In genomic region chr13:51823822-51824495, GRCm38 (mm10) we compare ENCODE assay signal across 21 mouse cellular contexts. TPM values are rescaled to one million over a fixed set of nuclear protein-coding genes. Genes with fewer than 3 reads are reported as not detected.
A peak's percentile ranks its signal among the peaks of the same experiment; 100 is the strongest.
DNase-seq lines count a peak whose midpoint lies in the region; ATAC-seq lines count a peak whose summit lies in the region.
"Had no signal": no experiment of that assay in that cellular context is flagged by ENCODE, and none has a peak within 500 bp of the region (broad histone marks: within the 10 kb centered on the region; RNA-seq: fewer than 3 reads in every experiment).

No protein-coding gene starts in this region.

- H3K27me3 ChIP-seq in kidney, embryonic 16.5 days (ENCODE audit: insufficient read depth, low read length) = no peaks in the 10 kb centered on the region
- H3K27me3 ChIP-seq: CH12.LX; forebrain, embryonic 15.5 days; hindbrain, embryonic 15.5 days; limb, embryonic 15.5 days; megakaryocyte, embryonic 14.5 days; neural tube, embryonic 12.5 days had no signal

- peak; percentile 36 for DNase-seq in embryo, embryonic 11 days
- DNase-seq in embryo, embryonic 10.5 days (ENCODE audit: low spot score) = no peak
- peak; percentile 55 for DNase-seq in retina, embryonic 14.5 days (ENCODE audit: low spot score)
- DNase-seq in retina, postnatal 1 day = no peak
- DNase-seq in adrenal gland, postnatal 4 days (ENCODE audit: low spot score in 2 of 2) = no peak
- DNase-seq in right cerebral cortex, postnatal 4 days = no peak
- DNase-seq in spleen, postnatal 4 days (ENCODE audit: low spot score in 2 of 2) = no peak
- DNase-seq: adrenal gland, postnatal 36 days; cerebellum, postnatal 14 days; gastrocnemius, adult 2 months; heart, adult 11 months; heart, postnatal 10 days; lung, adult 2 months had no signal

- no peaks in the 10 kb centered on the region for H3K36me3 ChIP-seq in kidney, embryonic 16.5 days (ENCODE audit: insufficient read depth, low read length)
- H3K36me3 ChIP-seq: forebrain, embryonic 15.5 days; hindbrain, embryonic 15.5 days; limb, embryonic 15.5 days; neural tube, embryonic 12.5 days had no signal

- no peaks in the 10 kb centered on the region for H3K9me3 ChIP-seq in kidney, embryonic 16.5 days (ENCODE audit: low read length)
- H3K9me3 ChIP-seq: forebrain, embryonic 15.5 days; hindbrain, embryonic 15.5 days; limb, embryonic 15.5 days; neural tube, embryonic 12.5 days had no signal

- H3K27ac ChIP-seq in kidney, embryonic 16.5 days (ENCODE audit: low read length) = peak overlapping the region; percentile 82
- H3K27ac ChIP-seq: forebrain, embryonic 15.5 days; gastrocnemius, adult 2 months; hindbrain, embryonic 15.5 days; limb, embryonic 15.5 days; neural tube, embryonic 12.5 days; stomach, postnatal 0 days had no signal

- WGBS in kidney, embryonic 16.5 days = 35% methylated on average over 8 of the region's 8 CpGs

- H3K4me3 ChIP-seq in kidney, embryonic 16.5 days (ENCODE audit: low read length) = no peak overlapping the region
- H3K4me3 ChIP-seq: forebrain, embryonic 15.5 days; gastrocnemius, adult 2 months; hindbrain, embryonic 15.5 days; limb, embryonic 15.5 days; megakaryocyte, embryonic 14.5 days; neural tube, embryonic 12.5 days had no signal

- peaks cover 18% of the 10 kb centered on the region; the same call in 1 of the 2 replicates for H3K4me1 ChIP-seq in kidney, embryonic 16.5 days (ENCODE audit: insufficient read depth, low read length)
- H3K4me1 ChIP-seq: forebrain, embryonic 15.5 days; hindbrain, embryonic 15.5 days; neural tube, embryonic 12.5 days had no signal

- ATAC-seq in kidney, embryonic 16.5 days (ENCODE audit: low FRiP score, low TSS enrichment) = peak; percentile 62; the same call in 1 of the 2 replicates
- ATAC-seq: forebrain, embryonic 15.5 days had no signal

- no peak overlapping the region for H3K9ac ChIP-seq in kidney, embryonic 16.5 days (replicated peaks; ENCODE audit: low read length)
- H3K9ac ChIP-seq: forebrain, embryonic 15.5 days; hindbrain, embryonic 15.5 days; limb, embryonic 15.5 days; neural tube, embryonic 12.5 days had no signal

- peak overlapping the region; percentile 20; the same call in 1 of the 2 replicates for H3K4me2 ChIP-seq in kidney, embryonic 16.5 days (replicated peaks; ENCODE audit: low read depth, low read length)
- H3K4me2 ChIP-seq: forebrain, embryonic 15.5 days; hindbrain, embryonic 15.5 days; limb, embryonic 15.5 days; neural tube, embryonic 12.5 days had no signal

RNA-seq across cellular contexts. Expression of gene Gadd45g, which starts 22.5 kb away (rescaled TPM):
- polyA plus RNA-seq in kidney, embryonic 16.5 days (2015; fragmentation: Nextera tagmentation; extraction: Ambion mirVana) = 45.8 and 48.5 TPM in 2 replicates
- total RNA-seq in adrenal gland, postnatal 4 days (2021) = 10 to 100 TPM; 22.9 to 25.0 TPM

RNA-seq across cellular contexts. Expression of gene Sema4d, which starts 30.4 kb away (rescaled TPM):
- polyA plus RNA-seq in kidney, embryonic 16.5 days (2015; fragmentation: Nextera tagmentation; extraction: Ambion mirVana) = 28.8 and 29.0 TPM in 2 replicates
- 10 to 100 TPM; 22.0 to 30.9 TPM for total RNA-seq in adrenal gland, postnatal 4 days (2021)

Comparison
In these comparisons a context has a peak if more than half of its experiments do, and no peak if none do; other contexts are left out.
1. DNase-seq: peak in embryo, embryonic 11 days (single experiment) and retina, embryonic 14.5 days (single experiment); none in embryo, embryonic 10.5 days (single experiment), retina, postnatal 1 day (single experiment), adrenal gland, postnatal 4 days (0 of 2), right cerebral cortex, postnatal 4 days (single experiment) and spleen, postnatal 4 days (0 of 2).